Mouse (Mus musculus): ENCODE results near the gene Car9. TPM values are rescaled to one million over a fixed set of nuclear protein-coding genes. Genes with fewer than 3 reads are reported as not detected.

Gene Car9
- polyA plus RNA-seq, 1 experiment from 2014 or later: 4.5 TPM

GRCm38 (mm10) chr4:43528487-43528886 lies 21.7 kb downstream of the Car9 start:
- Histone ChIP-seq H3K4me2 (no peak overlapping the region), H3K4me1 (ENCODE audit: insufficient read depth) (peaks cover 3% of the 10 kb centered on the region; the same call in 1 of the 2 replicates), H3K36me3 (ENCODE audit: insufficient read depth) (peaks cover 35% of the 10 kb centered on the region), H3K9me3 (ENCODE audit: low read depth, low read length) (no peaks in the 10 kb centered on the region), H3K27ac (ENCODE audit: low read depth) (no peak overlapping the region), H3K9ac (no peak overlapping the region), H3K27me3 (ENCODE audit: insufficient read depth, low read length) (peaks cover 7% of the 10 kb centered on the region), H3K4me3 (ENCODE audit: low read depth, low read length) (no peak overlapping the region)
- ATAC-seq (ENCODE audit: insufficient read depth) (no peak), DNase-seq (peak; percentile 28)
- peak; percentile 39 for TF ChIP-seq CTCF (IDR thresholded peaks at IDR 0.05; ENCODE audit: low read depth)
- 73% methylated on average over 9 of the region's 9 CpGs for WGBS

DNA sequence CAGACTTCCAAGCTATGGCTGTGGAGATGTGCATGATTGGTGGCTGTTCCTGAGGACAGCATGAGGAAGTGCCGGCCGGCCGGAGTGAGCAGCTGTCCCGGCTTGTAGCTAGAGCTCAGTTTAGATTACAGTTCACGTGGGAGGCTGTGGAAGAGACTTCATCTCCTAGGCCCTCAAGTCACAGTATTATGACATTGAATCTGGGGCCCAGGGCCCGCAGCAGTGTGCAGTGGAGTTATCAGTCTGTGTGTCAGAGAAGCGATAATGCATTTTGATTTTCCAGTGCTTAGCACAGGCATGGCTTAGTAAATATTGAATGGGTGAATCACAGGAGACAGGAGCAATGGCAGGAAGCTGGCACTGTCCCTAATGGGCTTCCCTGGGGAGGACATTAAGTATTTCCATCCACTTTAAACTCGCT lies 23.3 kb downstream of the Car9 start:
- TF ChIP-seq CTCF (IDR thresholded peaks at IDR 0.05; ENCODE audit: low read depth): no peak
- Histone ChIP-seq H3K36me3 (ENCODE audit: insufficient read depth) (peaks cover 51% of the 10 kb centered on the region), H3K4me3 (ENCODE audit: low read depth, low read length) (no peak overlapping the region), H3K4me2 (no peak overlapping the region), H3K9ac (no peak overlapping the region), H3K27ac (ENCODE audit: low read depth) (peak overlapping the region; percentile 7; the same call in 1 of the 2 replicates), H3K4me1 (ENCODE audit: insufficient read depth) (no peaks in the 10 kb centered on the region), H3K27me3 (ENCODE audit: insufficient read depth, low read length) (no peaks in the 10 kb centered on the region), H3K9me3 (ENCODE audit: low read depth, low read length) (no peaks in the 10 kb centered on the region)
- WGBS: 46% methylated on average over 8 of the region's 8 CpGs
- ATAC-seq (ENCODE audit: insufficient read depth) (no peak), DNase-seq (no peak)

DNA sequence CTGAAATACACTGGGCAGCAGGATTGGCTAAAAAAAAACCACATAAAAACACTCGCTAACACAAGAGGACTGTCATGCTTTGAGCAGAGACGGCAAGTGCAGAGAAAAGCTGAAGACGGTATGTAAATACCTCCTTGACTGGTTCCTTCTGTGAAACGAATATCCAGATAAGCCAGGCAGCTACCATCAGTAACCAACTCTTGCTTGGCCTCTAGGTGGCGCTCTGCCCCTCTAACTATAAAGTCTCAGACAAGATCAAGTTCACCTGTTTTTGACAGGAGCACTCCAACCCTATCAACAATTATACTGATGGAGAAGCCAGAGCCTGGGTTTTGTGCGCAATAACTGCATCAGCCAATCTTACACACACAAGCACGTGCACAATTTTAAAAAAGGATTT lies 23.8 kb downstream of the Car9 start:
- Histone ChIP-seq H3K36me3 (ENCODE audit: insufficient read depth) (peaks cover 56% of the 10 kb centered on the region), H3K9me3 (ENCODE audit: low read depth, low read length) (no peaks in the 10 kb centered on the region), H3K4me1 (ENCODE audit: insufficient read depth) (no peaks in the 10 kb centered on the region), H3K4me3 (ENCODE audit: low read depth, low read length) (no peak overlapping the region), H3K4me2 (no peak overlapping the region), H3K27ac (ENCODE audit: low read depth) (peak overlapping the region; percentile 7; the same call in 1 of the 2 replicates), H3K27me3 (ENCODE audit: insufficient read depth, low read length) (no peaks in the 10 kb centered on the region), H3K9ac (no peak overlapping the region)
- ATAC-seq (ENCODE audit: insufficient read depth) (no peak; the same call in 1 of the 2 replicates), DNase-seq (peak; percentile 87)
- peak; percentile 86 for TF ChIP-seq CTCF (IDR thresholded peaks at IDR 0.05; ENCODE audit: low read depth)
- WGBS: 18% methylated on average over 7 of the region's 7 CpGs

GRCm38 (mm10) chr4:43533270-43533669 lies 26.5 kb downstream of the Car9 start:
- H3K9me3 ChIP-seq (ENCODE audit: low read depth, low read length): no peaks in the 10 kb centered on the region
- ATAC-seq (ENCODE audit: insufficient read depth) (no peak), DNase-seq (no peak)
- H3K27ac ChIP-seq (ENCODE audit: low read depth): no peak overlapping the region
- no peak overlapping the region for H3K9ac ChIP-seq
- H3K27me3 ChIP-seq (ENCODE audit: insufficient read depth, low read length): no peaks in the 10 kb centered on the region
- H3K4me3 ChIP-seq (ENCODE audit: low read depth, low read length): no peak overlapping the region
- no peak overlapping the region for H3K4me2 ChIP-seq
- 81% methylated on average over 9 of the region's 9 CpGs for WGBS
- H3K4me1 ChIP-seq (ENCODE audit: insufficient read depth): no peaks in the 10 kb centered on the region
- no peak for TF ChIP-seq CTCF (IDR thresholded peaks at IDR 0.05; ENCODE audit: low read depth)
- H3K36me3 ChIP-seq (ENCODE audit: insufficient read depth): peaks cover 83% of the 10 kb centered on the region

DNA sequence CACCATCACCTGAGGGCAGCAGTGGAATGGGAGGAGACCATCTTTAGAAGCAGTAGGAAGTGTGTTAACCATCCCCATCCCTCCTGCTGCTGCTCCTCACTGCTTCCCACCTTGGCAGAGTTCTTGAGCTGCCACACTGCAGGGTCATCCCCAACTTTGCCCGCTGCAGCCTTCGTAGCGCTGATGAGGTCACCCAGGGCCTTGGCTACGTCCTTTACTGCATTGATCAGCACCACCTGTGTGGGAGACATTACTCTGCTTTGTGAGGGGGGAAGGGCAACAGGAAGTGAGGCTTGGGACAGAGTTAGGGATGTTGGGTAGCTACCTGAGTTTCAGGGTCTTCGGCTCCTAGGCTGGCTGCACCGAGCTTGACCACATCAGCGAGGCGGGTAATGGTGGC lies 28.9 kb downstream of the Car9 start:
- Histone ChIP-seq H3K4me2 (no peak overlapping the region), H3K36me3 (ENCODE audit: insufficient read depth) (peaks cover 100% of the 10 kb centered on the region), H3K27me3 (ENCODE audit: insufficient read depth, low read length) (no peaks in the 10 kb centered on the region), H3K9ac (no peak overlapping the region), H3K4me1 (ENCODE audit: insufficient read depth) (no peaks in the 10 kb centered on the region), H3K27ac (ENCODE audit: low read depth) (no peak overlapping the region), H3K4me3 (ENCODE audit: low read depth, low read length) (no peak overlapping the region), H3K9me3 (ENCODE audit: low read depth, low read length) (no peaks in the 10 kb centered on the region)
- ATAC-seq (ENCODE audit: insufficient read depth): no peak
- no peak for TF ChIP-seq CTCF (IDR thresholded peaks at IDR 0.05; ENCODE audit: low read depth)
- WGBS: 92% methylated on average over 8 of the region's 8 CpGs
- DNase-seq: no peak

DNA sequence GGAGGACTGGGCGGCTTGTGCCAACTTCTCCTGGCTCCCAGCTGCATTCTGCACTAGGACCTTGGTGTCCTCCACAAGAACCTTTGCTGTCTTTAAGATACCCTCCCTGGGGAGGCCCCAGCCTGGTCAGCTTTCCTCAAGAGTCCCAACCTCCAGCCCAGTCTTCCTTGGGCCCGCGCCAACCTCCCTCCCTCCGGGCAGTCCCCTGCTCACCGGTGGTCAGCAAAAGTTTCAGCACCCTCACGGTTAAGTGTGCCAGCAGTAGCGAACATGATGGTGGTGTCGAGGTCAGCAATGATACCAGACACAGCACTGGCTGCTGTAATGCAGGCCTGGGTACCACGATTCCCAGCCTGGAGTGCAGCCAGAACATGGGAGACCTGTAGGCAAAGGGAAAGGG lies 29.3 kb downstream of the Car9 start:
- no peak for ATAC-seq (ENCODE audit: insufficient read depth)
- TF ChIP-seq CTCF (IDR thresholded peaks at IDR 0.05; ENCODE audit: low read depth): no peak
- no peak overlapping the region for H3K4me2 ChIP-seq
- H3K9me3 ChIP-seq (ENCODE audit: low read depth, low read length): no peaks in the 10 kb centered on the region
- H3K27ac ChIP-seq (ENCODE audit: low read depth): no peak overlapping the region
- no peaks in the 10 kb centered on the region for H3K4me1 ChIP-seq (ENCODE audit: insufficient read depth)
- no peaks in the 10 kb centered on the region for H3K27me3 ChIP-seq (ENCODE audit: insufficient read depth, low read length)
- no peak for DNase-seq
- H3K36me3 ChIP-seq (ENCODE audit: insufficient read depth): peaks cover 100% of the 10 kb centered on the region
- H3K4me3 ChIP-seq (ENCODE audit: low read depth, low read length): no peak overlapping the region
- 89% methylated on average over 9 of the region's 9 CpGs for WGBS
- H3K9ac ChIP-seq: no peak overlapping the region

- ATAC-seq (ENCODE audit: insufficient read depth) (no peak), DNase-seq (no peak)
- H3K27me3 ChIP-seq (ENCODE audit: insufficient read depth, low read length): no peaks in the 10 kb centered on the region
- no peak for TF ChIP-seq CTCF (IDR thresholded peaks at IDR 0.05; ENCODE audit: low read depth)
- no peak overlapping the region for H3K9ac ChIP-seq
- peaks cover 100% of the 10 kb centered on the region for H3K36me3 ChIP-seq (ENCODE audit: insufficient read depth)
- H3K4me3 ChIP-seq (ENCODE audit: low read depth, low read length): no peak overlapping the region
- 77% methylated on average over 3 of the region's 3 CpGs for WGBS
- no peak overlapping the region for H3K27ac ChIP-seq (ENCODE audit: low read depth)
- H3K9me3 ChIP-seq (ENCODE audit: low read depth, low read length): no peaks in the 10 kb centered on the region
- H3K4me1 ChIP-seq (ENCODE audit: insufficient read depth): no peaks in the 10 kb centered on the region
- H3K4me2 ChIP-seq: no peak overlapping the region
These were observed 35.3 kb downstream of the Car9 start for GRCm38 (mm10) chr4:43542044-43542443.
